In the genomic region with DNA sequence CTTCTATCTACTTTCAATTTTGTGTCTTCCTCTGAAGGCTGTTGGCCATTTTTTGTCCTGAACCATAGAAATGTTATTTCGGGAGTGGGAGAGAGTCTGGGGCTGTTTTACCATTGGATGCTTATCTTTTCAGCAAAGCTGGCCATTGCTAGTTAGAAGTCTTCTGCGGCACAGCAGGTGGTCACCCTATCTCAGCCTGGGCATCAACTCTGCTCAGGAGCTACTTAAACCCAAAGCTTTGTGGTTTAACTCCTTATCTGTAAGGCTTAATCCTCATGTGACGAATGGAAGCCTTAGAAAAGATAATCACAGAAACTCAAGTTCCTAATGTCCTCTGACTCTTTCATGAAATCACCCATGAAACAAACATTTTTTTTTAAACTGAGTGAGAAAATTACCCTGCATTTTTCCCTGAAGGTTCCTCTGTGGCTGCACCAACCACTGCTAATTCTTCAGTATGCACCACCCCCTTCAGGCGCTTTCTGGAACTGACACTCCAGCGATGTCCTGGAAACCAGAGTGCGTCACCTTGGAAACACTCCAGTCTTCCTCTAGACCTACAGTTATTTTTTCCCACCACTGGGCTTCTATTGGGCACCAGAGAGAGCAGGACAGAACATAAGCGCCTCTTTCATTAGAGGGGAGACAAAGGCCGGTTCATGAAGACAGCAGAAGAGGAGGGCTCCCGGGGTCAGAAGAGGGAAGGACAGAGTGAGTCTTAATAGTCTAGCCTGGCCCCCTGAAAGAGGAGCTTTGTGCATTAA, we compare ENCODE assay signal across 8 mouse cellular contexts.
DNase-seq lines count a peak whose midpoint lies in the region; ATAC-seq and TF ChIP-seq lines count a peak whose summit lies in the region.

No protein-coding gene starts in this region.

- no peak for TF ChIP-seq EP300 in ES-Bruce4 (IDR thresholded peaks at IDR 0.05; ENCODE audit: insufficient read depth, low read depth, low read length)
- TF ChIP-seq EP300 in heart, postnatal 0 days (IDR thresholded peaks at IDR 0.05; ENCODE audit: low read depth), result no peak

- H3K4me2 ChIP-seq in forebrain, embryonic 14.5 days (ENCODE audit: low read length), result 0 out of 2 replicates have a peak overlapping the region, but pooled peaks have one; percentile 14
- no peak overlapping the region for H3K4me2 ChIP-seq in heart, postnatal 0 days (ENCODE audit: low read depth, low read length)
- H3K4me2 ChIP-seq in liver, embryonic 13.5 days, result no peak overlapping the region

- TF ChIP-seq POLR2A in ES-Bruce4 (IDR thresholded peaks at IDR 0.05; ENCODE audit: insufficient read depth, low read length), result no peak
- TF ChIP-seq POLR2A in olfactory bulb, adult 2 months (IDR thresholded peaks at IDR 0.05; ENCODE audit: insufficient read depth, low read depth, low read length), result no peak

- 7% methylated on average over 9 of the region's 9 CpGs for WGBS in forebrain, embryonic 14.5 days
- 15% methylated on average over 9 of the region's 9 CpGs for WGBS in heart, postnatal 0 days
- WGBS in liver, embryonic 13.5 days (ENCODE audit: insufficient replicate concordance), result 18% methylated on average over 9 of the region's 9 CpGs
- WGBS in olfactory bulb, adult 2 months, result 5% methylated on average over 9 of the region's 9 CpGs

- no peaks in the 10 kb centered on the region for H3K4me1 ChIP-seq in ES-Bruce4 (ENCODE audit: control insufficient read depth, insufficient read depth, low read length)
- no peaks in the 10 kb centered on the region for H3K4me1 ChIP-seq in forebrain, embryonic 14.5 days (ENCODE audit: control insufficient read depth, insufficient read depth, low read length)
- no peaks in the 10 kb centered on the region for H3K4me1 ChIP-seq in heart, postnatal 0 days (ENCODE audit: control insufficient read depth, insufficient read depth)
- no peaks in the 10 kb centered on the region for H3K4me1 ChIP-seq in liver, embryonic 13.5 days (replicated peaks)
- H3K4me1 ChIP-seq in olfactory bulb, adult 2 months (ENCODE audit: control insufficient read depth, insufficient read depth, low read length), result peaks cover 21% of the 10 kb centered on the region

- peak; percentile 61 for TF ChIP-seq CTCF in ES-Bruce4 (IDR thresholded peaks at IDR 0.05; ENCODE audit: low read depth, low read length)
- peak; percentile 77 for TF ChIP-seq CTCF in heart, postnatal 0 days (IDR thresholded peaks at IDR 0.05; ENCODE audit: low read depth)
- peak; percentile 70 for TF ChIP-seq CTCF in olfactory bulb, adult 2 months (IDR thresholded peaks at IDR 0.05; ENCODE audit: insufficient read depth, low read depth, low read length)

- no peak overlapping the region for H3K4me3 ChIP-seq in ES-Bruce4 (ENCODE audit: low read depth, low read length)
- no peak overlapping the region for H3K4me3 ChIP-seq in forebrain, embryonic 14.5 days (ENCODE audit: low read depth, low read length)
- no peak overlapping the region for H3K4me3 ChIP-seq in heart, postnatal 0 days (ENCODE audit: low read depth, low read length)
- H3K4me3 ChIP-seq in liver, embryonic 13.5 days (replicated peaks), result no peak overlapping the region
- H3K4me3 ChIP-seq in olfactory bulb, adult 2 months (ENCODE audit: insufficient read depth, low read depth, low read length), result no peak overlapping the region

- no peaks in the 10 kb centered on the region for H3K36me3 ChIP-seq in ES-Bruce4 (ENCODE audit: control insufficient read depth, insufficient read depth, low read length, poor library complexity, severe bottlenecking)
- no peaks in the 10 kb centered on the region for H3K36me3 ChIP-seq in forebrain, embryonic 14.5 days (ENCODE audit: control insufficient read depth, insufficient read depth, low read length)
- H3K36me3 ChIP-seq in heart, postnatal 0 days (replicated peaks; ENCODE audit: control insufficient read depth, insufficient read depth, low read length), result no peaks in the 10 kb centered on the region
- H3K36me3 ChIP-seq in liver, embryonic 13.5 days, result no peaks in the 10 kb centered on the region

- H3K9ac ChIP-seq in ES-Bruce4 (ENCODE audit: low read depth, poor library complexity, severe bottlenecking), result no peak overlapping the region
- no peak overlapping the region for H3K9ac ChIP-seq in forebrain, embryonic 14.5 days (ENCODE audit: low read length)
- no peak overlapping the region for H3K9ac ChIP-seq in heart, postnatal 0 days (replicated peaks; ENCODE audit: low read depth, low read length)
- no peak overlapping the region for H3K9ac ChIP-seq in liver, embryonic 13.5 days

- ATAC-seq in cerebellum, adult (ENCODE audit: insufficient number of reproducible peaks, low FRiP score, low TSS enrichment), result peak; percentile 87
- ATAC-seq in forebrain, embryonic 14.5 days, result peak; percentile 94
- peak; percentile 82 for ATAC-seq in heart, postnatal 0 days (ENCODE audit: insufficient read depth, low read depth)
- ATAC-seq in liver, embryonic 13.5 days (ENCODE audit: low read depth), result no peak

- no peaks in the 10 kb centered on the region for H3K9me3 ChIP-seq in ES-Bruce4 (replicated peaks; ENCODE audit: control insufficient read depth, insufficient read depth, low read length, poor library complexity, severe bottlenecking)
- H3K9me3 ChIP-seq in forebrain, embryonic 14.5 days (replicated peaks; ENCODE audit: control insufficient read depth, low read length), result no peaks in the 10 kb centered on the region
- H3K9me3 ChIP-seq in heart, postnatal 0 days (replicated peaks; ENCODE audit: control insufficient read depth, low read length), result no peaks in the 10 kb centered on the region
- H3K9me3 ChIP-seq in liver, embryonic 13.5 days (replicated peaks), result no peaks in the 10 kb centered on the region

- H3K27ac ChIP-seq in ES-Bruce4 (ENCODE audit: insufficient read depth, low read length), result no peak overlapping the region
- peak overlapping the region; percentile 48; the same call in 1 of the 2 replicates for H3K27ac ChIP-seq in forebrain, embryonic 14.5 days (ENCODE audit: low read depth, low read length)
- no peak overlapping the region for H3K27ac ChIP-seq in heart, postnatal 0 days (ENCODE audit: low read depth)
- H3K27ac ChIP-seq in liver, embryonic 13.5 days, result no peak overlapping the region
- peak overlapping the region; percentile 96 for H3K27ac ChIP-seq in olfactory bulb, adult 2 months (ENCODE audit: insufficient read depth, low read depth, low read length)

- no peaks in the 10 kb centered on the region for H3K27me3 ChIP-seq in ES-Bruce4 (ENCODE audit: control insufficient read depth, insufficient read depth, low read length, poor library complexity, severe bottlenecking)
- H3K27me3 ChIP-seq in forebrain, embryonic 14.5 days (replicated peaks; ENCODE audit: control insufficient read depth, insufficient read depth, low read length), result no peaks in the 10 kb centered on the region
- no peaks in the 10 kb centered on the region for H3K27me3 ChIP-seq in heart, postnatal 0 days (ENCODE audit: control insufficient read depth, insufficient read depth, low read length)
- no peaks in the 10 kb centered on the region for H3K27me3 ChIP-seq in liver, embryonic 13.5 days

- peak; percentile 94 for DNase-seq in forebrain, embryonic 14.5 days (ENCODE audit: low spot score)
- peak; percentile 83 for DNase-seq in heart, postnatal 0 days (ENCODE audit: low spot score)
- peak; percentile 57 to 74 for DNase-seq in kidney, postnatal 25 days
- DNase-seq in liver, embryonic 13.5 days, result peak; percentile 2
- DNase-seq in urinary bladder, postnatal 10 days (ENCODE audit: low spot score), result peak; percentile 21

Comparison
In these comparisons a context has a peak if more than half of its experiments do, and no peak if none do; other contexts are left out.
1. H3K27ac ChIP-seq: peak in forebrain, embryonic 14.5 days (single experiment) and olfactory bulb, adult 2 months (single experiment); none in ES-Bruce4 (single experiment), heart, postnatal 0 days (single experiment) and liver, embryonic 13.5 days (single experiment).
2. DNase-seq: peak in every context shown above with its lines; median percentile 94 in forebrain, embryonic 14.5 days; 83 in heart, postnatal 0 days; 66 in kidney, postnatal 25 days; 21 in urinary bladder, postnatal 10 days; 2 in liver, embryonic 13.5 days.
3. Peak in every context shown above with its lines, with median percentiles within 50 percentile points of each other: CTCF ChIP-seq.